Mouse (Mus musculus) CH12.LX (cell line): ENCODE data around the gene Chfr.
A peak's percentile ranks its signal among the peaks of the same experiment; 100 is the strongest.

Source experiments
- CTCF ChIP-seq, 2 experiments: IDR thresholded peaks in 1 of 2; conservative IDR thresholded peaks in 1 of 2; 2 replicates each; pipeline ENCODE4 v1.5.1; 2011 to 2012; ENCODE audit warnings: low read depth in 2 of 2, low read length in 2 of 2, improper control_type of control experiment in 1 of 2, inconsistent platforms in 1 of 2, mild to moderate bottlenecking in 1 of 2, moderate library complexity in 1 of 2
- MAZ ChIP-seq: IDR thresholded peaks from 2 replicates; pipeline ENCODE4 v1.6.1; 2012; ENCODE audit warnings: low read depth, mild to moderate bottlenecking, inconsistent platforms, low read length, improper control_type of control experiment, moderate library complexity
- USF2 ChIP-seq: conservative IDR thresholded peaks from 2 replicates; pipeline ENCODE4 v1.6.1; 2011; ENCODE audit warnings: low read depth, low read length, improper control_type of control experiment

- peak in 1 of 2 experiments; percentile 54; a peak in 2 of 4 replicates for TF ChIP-seq CTCF (conservative IDR thresholded peaks at IDR 0.05 in 1 of 2, IDR thresholded peaks at IDR 0.05 in 1 of 2; ENCODE audit: low read depth in 2 of 2, low read length in 2 of 2)
- TF ChIP-seq MAZ: no peak
- no peak for TF ChIP-seq USF2
These were observed 7.4 kb downstream of the Chfr start for GRCm38 (mm10) chr5:110143007-110143406.
